Mouse (Mus musculus): Measurements from ENCODE around the gene Gtsf1.

Gene Gtsf1

DNA sequence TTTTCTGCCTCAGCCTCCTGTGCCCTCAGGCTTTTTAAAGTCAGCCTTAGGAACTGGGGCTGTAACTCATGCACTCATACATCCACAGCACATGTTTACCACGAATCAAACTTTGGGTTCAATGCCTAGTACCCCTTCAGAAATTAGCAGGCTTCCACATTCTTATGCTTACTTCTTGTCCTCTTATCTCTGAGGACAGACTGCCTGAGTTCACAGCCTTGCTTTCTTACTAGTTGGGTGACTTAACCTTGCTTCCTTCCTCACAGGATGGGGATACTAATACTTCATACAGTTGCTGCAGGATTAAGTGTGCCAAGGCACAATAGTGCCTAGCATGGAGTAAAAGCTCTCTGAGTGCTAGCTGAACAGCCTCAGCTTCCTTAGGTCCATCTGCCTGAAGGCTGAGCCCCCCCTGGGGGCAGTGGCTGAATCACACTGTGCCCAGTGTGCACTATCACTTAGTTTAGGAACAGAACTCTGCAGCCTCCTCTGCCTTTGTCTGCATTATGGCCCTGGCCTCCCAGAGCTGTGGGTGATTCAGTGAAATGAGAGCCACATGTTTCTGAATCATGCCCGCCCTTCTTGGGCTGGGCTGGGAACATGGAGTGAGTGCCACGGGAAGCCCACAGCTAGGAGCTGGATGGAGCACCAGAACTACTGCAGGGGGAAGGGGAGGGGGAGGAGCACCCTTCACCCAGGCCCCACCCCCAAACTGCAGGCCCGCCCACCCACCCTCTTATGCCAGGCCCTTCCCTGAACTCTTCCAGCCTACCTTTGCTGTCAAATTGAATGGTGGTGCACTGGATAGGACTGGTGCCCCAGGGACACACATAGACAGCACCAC is 71.8 kb downstream of the Gtsf1 start:
- no peak for DNase-seq (ENCODE audit: low read depth, low spot score)

DNA sequence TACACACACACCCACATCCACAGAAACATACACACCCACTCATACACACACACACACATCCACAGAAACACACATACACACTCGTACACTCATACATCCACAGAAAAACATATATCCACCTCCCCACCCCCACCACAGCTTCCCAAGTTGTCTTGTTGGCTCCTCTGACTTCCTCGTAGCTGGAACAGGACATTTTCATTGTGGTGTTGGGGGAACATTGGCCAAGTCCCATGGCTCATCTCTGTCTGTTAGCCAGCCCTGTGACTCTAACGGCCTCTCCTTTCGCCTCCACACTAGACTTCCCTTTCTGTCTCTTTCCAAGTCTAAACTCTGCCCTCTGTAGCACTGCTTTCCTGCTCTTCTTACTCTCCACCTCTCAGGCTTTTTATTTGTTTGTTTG is 72.5 kb downstream of the Gtsf1 start:
- no peak for DNase-seq (ENCODE audit: low read depth, low spot score)

DNA sequence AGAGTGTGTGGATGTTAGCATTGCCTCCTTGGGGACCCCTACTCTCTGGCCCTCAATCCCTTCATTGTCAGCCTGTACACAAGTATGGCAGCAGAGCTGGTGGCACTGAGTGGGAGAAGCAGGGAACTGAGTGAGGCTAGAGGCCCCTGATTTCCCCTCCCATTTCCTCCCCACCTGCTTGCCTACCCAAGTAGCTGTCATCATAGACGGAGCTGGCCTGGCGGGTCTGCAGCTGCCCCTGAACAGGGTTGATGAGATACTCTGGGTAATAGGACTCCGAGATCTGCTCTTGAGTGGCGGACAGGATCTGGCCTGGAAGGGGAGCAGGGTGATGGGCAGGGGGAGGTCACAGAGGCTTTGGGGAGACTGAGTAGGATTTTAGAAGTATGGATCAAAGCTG is 74.1 kb downstream of the Gtsf1 start:
- DNase-seq (ENCODE audit: low read depth, low spot score): no peak

DNA sequence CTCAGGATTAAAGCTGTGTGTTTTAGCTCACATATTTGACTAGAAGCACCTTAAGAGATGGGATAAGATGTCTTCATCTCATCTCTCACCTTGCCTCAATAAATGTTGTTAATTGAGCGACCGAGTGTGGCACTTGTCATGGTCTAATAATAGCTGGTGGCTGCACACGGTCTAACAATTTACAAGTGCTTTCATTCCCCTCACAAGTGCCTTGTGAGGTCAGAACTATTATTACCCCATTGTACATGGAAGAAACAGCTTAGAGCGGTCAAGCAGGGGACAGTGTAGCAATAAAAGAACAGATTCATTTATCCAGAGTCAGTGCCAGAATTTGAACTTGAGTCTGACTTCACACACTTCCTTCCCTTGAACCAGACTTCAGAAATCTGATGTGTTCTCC is 74.8 kb downstream of the Gtsf1 start:
- no peak for DNase-seq (ENCODE audit: low read depth, low spot score)

DNA sequence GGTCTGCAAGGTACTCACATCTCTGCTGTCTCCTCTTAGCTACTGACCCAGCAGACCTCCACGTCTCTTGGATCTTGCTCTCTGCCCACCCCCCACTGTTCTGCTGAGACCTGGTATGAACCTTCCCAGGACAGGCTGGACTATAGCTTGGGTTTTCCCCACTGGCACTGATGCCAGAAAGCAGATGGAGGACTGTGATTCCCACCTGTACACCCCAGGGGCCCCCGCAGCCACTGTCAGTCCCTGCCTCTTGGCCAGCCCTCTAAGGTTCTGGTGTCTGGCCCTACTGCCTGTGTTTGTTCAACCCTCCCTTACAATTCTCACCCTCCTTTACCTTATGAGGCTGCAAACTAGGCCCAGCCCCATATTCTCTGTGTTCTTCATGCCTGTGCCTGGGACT is 75.6 kb downstream of the Gtsf1 start:
- DNase-seq (ENCODE audit: low read depth, low spot score): no peak

DNA sequence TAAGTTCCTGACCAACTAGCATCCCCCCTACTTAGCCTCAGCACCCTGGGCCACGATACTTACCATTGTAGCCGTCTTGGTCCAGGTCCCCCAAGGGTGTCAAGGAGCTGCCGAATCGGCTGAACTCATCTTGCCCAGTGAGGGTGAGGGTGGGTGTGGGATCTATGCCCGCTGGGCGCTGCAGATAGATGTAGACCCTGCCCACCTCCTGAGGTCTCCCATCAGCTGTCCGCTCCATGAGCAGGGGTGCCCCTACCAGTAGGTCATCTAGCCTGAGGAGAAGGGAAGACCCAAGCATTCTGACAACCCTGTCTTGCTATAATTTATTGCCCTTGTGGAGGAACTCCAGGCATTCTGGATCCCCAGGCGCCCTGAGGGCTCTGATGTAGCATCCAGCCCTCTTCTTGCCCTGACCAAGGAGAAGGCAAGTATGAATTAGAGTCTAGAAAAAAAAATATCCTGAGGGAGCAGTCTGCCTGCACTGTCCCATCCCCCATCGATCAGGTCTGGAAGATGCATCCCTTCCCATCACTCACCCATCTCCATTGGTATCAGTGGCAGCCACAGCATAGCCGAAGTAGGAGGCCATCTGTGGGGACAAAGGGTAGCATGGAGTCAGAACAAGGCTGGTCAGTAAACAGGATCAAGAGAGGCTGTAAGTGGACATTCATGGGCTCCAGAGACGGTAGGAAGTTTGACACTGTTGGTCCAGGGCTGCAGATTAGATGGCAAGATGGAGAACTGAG is 76.6 kb downstream of the Gtsf1 start:
- DNase-seq (ENCODE audit: low read depth, low spot score): no peak

DNA sequence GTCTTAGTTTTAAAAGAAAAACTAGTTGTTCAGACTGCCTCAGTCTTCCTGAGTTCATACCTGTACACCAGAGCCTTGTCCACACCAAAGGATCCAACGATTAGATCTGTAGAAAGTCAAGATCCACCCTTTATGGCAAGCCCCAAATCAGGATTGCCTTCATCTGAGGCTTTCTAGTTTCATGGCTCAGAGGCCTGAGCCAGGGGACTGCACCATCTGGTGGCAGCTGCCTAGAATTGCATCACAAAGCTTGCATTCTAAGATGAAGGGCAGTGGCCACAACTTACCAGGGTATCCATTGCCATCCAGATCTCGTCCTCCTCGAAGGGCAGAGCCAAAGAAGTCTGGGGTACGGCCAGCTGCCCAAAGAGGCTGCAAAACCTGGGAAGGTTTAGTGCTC is 77.4 kb downstream of the Gtsf1 start:
- DNase-seq (ENCODE audit: low read depth, low spot score): no peak

Data from WW6 (cell line).